Mouse (Mus musculus) lung, postnatal 0 days (tissue): ENCODE measurements at regions not wholly inside any gene's neighbourhood (a gene's known extent, or its start where the extent isn't known, plus 50 kb on each side); places are given as distances from the start of the nearest gene placed in this dataset.

Source experiments
- CTCF ChIP-seq: IDR thresholded peaks from 2 replicates; pipeline ENCODE4 v1.5.1; 2016; ENCODE audit warnings: antibody characterized with exemption, mild to moderate bottlenecking
- EP300 ChIP-seq: IDR thresholded peaks from 2 replicates; pipeline ENCODE4 v1.6.1; 2016; ENCODE audit warnings: antibody characterized with exemption, mild to moderate bottlenecking, control low read depth

GRCm38 (mm10) chr1:185939914-185940313 is 177.2 kb downstream of the Lyplal1 start:
- TF ChIP-seq CTCF, result no peak
- TF ChIP-seq EP300, result peak; percentile 68
